Mouse (Mus musculus): ENCODE measurements around the gene Cenpa. TPM values are rescaled to one million over a fixed set of nuclear protein-coding genes. Genes with fewer than 3 reads are reported as not detected.
"Not testable (repeated sequence)": the region's sequence is repeated elsewhere in the genome, so short reads cannot be mapped to it uniquely, and the experiment has no call there.

Cenpa gene
- total and polyA plus RNA-seq, 3 experiments = 5.1 to 10.9 (median 6.4) TPM

- peak; percentile 36 for DNase-seq
Observed at GRCm38 (mm10) chr5:30646036-30646435, 20.5 kb upstream of the Cenpa start.

GRCm38 (mm10) chr5:30647396-30647795 lies 19.2 kb upstream of the Cenpa start:
- no peak for DNase-seq

GRCm38 (mm10) chr5:30647815-30648560 lies 18.6 kb upstream of the Cenpa start, which contains the start of gene Slc35f6:
Gene Slc35f6, plus strand, starts transcription at chr5:30647933.
- DNase-seq = peak; percentile 97

- no peak for DNase-seq
Observed at GRCm38 (mm10) chr5:30649558-30649957, 17.0 kb upstream of the Cenpa start.

DNA sequence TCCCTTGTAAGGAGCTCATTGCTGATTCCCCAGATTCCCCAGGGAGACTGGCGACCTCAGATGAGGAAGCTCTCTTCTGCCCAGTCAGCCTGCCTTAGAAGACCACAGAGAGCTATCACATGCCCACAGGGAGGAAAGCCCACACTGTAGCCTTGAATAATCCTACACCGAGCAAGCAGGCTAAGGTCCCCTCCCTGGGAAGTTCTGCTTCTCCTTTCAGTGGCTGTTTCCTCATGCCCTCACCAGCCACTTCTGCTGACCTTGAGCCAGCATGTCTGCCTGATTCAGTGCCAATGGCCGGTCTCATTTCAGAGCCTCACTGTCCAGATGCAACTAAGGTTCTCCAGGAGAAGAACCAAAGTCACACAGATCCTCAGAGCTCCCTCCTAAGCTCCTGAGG lies 15.8 kb upstream of the Cenpa start:
- peak; percentile 74 for DNase-seq

DNA sequence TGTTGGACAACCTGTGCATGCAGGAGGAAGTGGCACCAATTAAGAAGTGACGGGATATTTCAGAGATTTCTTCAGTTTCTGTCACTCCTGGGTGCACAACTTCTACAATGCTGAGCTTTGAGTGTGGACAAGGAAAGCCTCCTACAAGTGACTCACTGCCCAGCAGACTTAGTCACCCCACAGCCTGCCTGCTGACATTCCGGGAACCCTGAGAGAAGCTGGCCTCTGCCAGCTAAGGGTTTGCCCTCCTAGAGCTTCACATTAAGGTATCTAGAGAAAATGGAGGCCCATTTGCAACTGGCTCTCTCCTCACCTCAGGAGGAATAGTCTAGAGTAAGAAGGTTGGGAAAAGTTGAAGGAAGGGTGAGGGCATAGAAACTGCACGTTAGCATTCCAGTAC lies 15.0 kb upstream of the Cenpa start:
- peak; percentile 79 for DNase-seq

DNA sequence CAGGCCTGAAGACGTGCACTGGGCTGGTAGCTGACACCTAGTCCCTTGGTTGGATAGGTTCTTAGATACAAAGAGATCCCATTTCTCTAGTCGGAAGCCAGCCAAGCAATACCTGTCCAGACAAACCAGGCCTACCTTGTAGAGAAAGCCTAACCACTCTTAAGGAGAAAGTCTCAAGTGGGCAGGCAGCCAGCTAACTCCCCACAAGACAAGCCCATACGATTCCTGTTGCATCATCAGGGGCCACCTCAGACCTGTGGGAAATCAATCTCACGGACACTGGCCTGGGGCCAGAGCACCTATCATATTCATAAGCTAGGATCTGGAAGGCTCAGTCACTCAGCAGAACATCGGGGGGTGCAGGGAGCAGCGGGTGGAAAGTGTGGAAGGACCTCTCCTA lies 13.3 kb upstream of the Cenpa start:
- no peak for DNase-seq

GRCm38 (mm10) chr5:30655042-30655441 lies 11.5 kb upstream of the Cenpa start:
- DNase-seq = no peak

- no peak for DNase-seq
Observed at GRCm38 (mm10) chr5:30655526-30656195, 10.9 kb upstream of the Cenpa start.

DNA sequence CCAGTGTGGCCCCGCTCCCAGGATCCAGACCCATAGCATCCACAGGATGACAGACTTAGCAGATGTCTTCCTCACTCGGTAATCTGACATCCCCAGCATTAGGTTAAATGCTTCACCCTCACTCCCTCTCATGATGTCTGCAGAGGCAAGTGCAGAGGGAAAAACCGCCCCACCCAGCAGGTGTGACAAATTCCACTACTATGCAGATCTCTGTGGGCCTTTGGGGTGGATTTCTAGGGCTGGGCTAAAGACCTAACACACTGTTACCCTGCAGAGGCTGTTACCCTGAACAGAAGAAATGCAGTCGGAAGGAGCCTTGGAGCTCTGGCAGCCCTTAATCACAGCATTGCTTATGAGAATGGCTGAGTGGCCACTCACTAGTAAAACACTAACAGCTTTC lies 7.5 kb upstream of the Cenpa start:
- no peak for DNase-seq

- no peak for DNase-seq
Observed at GRCm38 (mm10) chr5:30660278-30660677, 6.3 kb upstream of the Cenpa start.

GRCm38 (mm10) chr5:30660813-30661212 lies 5.8 kb upstream of the Cenpa start:
- DNase-seq = no peak

GRCm38 (mm10) chr5:30665360-30665759 lies 1.2 kb upstream of the Cenpa start:
- DNase-seq = no peak

- no peak for DNase-seq
Observed at GRCm38 (mm10) chr5:30665968-30666367, 609 bp upstream of the Cenpa start.

- DNase-seq = no peak
Observed at GRCm38 (mm10) chr5:30667215-30667614, 638 bp downstream of the Cenpa start.

GRCm38 (mm10) chr5:30667686-30668085 lies 1.1 kb downstream of the Cenpa start:
- no peak for DNase-seq

GRCm38 (mm10) chr5:30668637-30669495 lies 2.3 kb downstream of the Cenpa start:
- no peak for DNase-seq

DNA sequence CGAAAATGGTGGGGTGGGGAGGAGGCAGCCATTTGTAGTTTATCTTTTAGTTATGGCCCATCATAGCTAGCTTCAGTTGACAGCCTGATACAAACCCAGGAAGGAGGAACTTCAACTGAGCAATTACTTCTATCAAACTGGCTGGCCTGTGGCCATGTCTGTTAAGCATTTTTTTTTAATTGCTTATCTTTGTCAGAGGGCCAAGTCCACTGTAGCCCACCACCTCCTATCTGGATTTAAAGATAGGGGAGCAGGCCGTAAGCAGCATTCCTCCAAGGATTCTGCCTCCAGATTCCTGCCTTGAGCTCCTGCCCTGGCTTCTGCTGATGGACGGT lies 2.9 kb downstream of the Cenpa start:
- DNase-seq = no peak

GRCm38 (mm10) chr5:30670091-30670490 lies 3.5 kb downstream of the Cenpa start:
- no peak for DNase-seq

DNA sequence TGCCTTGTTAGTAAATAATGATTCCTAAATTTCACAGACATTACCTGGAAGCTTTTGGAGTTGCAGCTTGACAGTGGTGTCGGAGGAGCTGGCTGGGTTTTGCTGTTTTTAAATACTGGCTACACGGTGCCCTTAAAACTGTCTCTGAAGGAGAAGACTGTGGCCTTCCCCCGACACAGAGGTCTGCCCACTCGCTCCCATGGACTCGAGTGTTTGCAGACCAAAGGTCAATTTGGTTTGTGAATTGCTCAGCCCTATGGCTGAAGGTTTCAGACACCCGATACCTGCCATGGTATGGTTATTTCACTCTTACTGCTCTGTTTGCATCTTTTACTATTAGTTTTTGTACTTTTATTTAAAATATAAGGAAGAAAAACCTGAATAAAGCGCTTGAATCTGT lies 7.4 kb downstream of the Cenpa start:
- DNase-seq = no peak

- DNase-seq = no peak
Observed at GRCm38 (mm10) chr5:30676800-30677199, 10.2 kb downstream of the Cenpa start.

- DNase-seq = not testable (repeated sequence)
Observed at GRCm38 (mm10) chr5:30678069-30678468, 11.5 kb downstream of the Cenpa start.
